Mouse (Mus musculus) limb, embryonic 13.5 days (tissue): ENCODE measurements at regions not wholly inside any gene's neighbourhood (a gene's known extent, or its start where the extent isn't known, plus 50 kb on each side); places are given as distances from the start of the nearest gene placed in this dataset.

Experiments used
- ATAC-seq: fragments of 200-750 bp; cut with Nextera tagmentation; 2 replicates; pipeline ENCODE4 v1.8.0; 2017; ENCODE audit warnings: low read depth, moderate number of reproducible peaks, moderate TSS enrichment; ENCODE audit not compliant: low FRiP score
- H3K27ac ChIP-seq: fragments of 300-500 bp; sonication (generic); 2 replicates; pipeline ENCODE4 v1.5.1; 2015; ENCODE audit warnings: inconsistent platforms, mild to moderate bottlenecking, moderate library complexity
- H3K27me3 ChIP-seq: fragments of 300-500 bp; sonication (generic); 2 replicates; pipeline ENCODE4 v1.6.1; 2015; ENCODE audit warnings: mild to moderate bottlenecking, inconsistent platforms
- H3K36me3 ChIP-seq: fragments of 300-500 bp; sonication (generic); 2 replicates; pipeline ENCODE4 v1.6.1; 2015; ENCODE audit warnings: inconsistent platforms, mild to moderate bottlenecking, moderate library complexity
- H3K4me1 ChIP-seq: fragments of 300-500 bp; sonication (generic); 2 replicates; pipeline ENCODE4 v1.6.1; 2015; ENCODE audit warnings: inconsistent platforms
- H3K4me2 ChIP-seq: fragments of 300-500 bp; sonication (generic); replicated peaks from 2 replicates; pipeline ENCODE4 v1.6.1; 2015; ENCODE audit warnings: inconsistent platforms, mild to moderate bottlenecking, moderate library complexity
- H3K4me3 ChIP-seq: fragments of 300-500 bp; sonication (generic); 2 replicates; pipeline ENCODE4 v1.5.1; 2015; ENCODE audit warnings: moderate library complexity, mild to moderate bottlenecking, inconsistent platforms
- H3K9ac ChIP-seq: fragments of 300-500 bp; sonication (generic); 2 replicates; pipeline ENCODE4 v1.6.1; 2015; ENCODE audit warnings: mild to moderate bottlenecking, inconsistent platforms
- H3K9me3 ChIP-seq: fragments of 300-500 bp; sonication (generic); 2 replicates; pipeline ENCODE4 v1.6.1; 2016; ENCODE audit warnings: inconsistent platforms
- WGBS: fragments of 180-500 bp; shearing (Covaris S2); methylation state at CpG from one replicate; pipeline ENCODE4 v1.1.7; 2015; 5-methylcytosine and 5-hydroxymethylcytosine counted together

GRCm38 (mm10) chr14:25399286-25399685, 59.7 kb upstream of the Zmiz1 start:
- Histone ChIP-seq H3K27ac (no peak overlapping the region; the same call in 1 of the 2 replicates), H3K4me3 (no peak overlapping the region), H3K4me1 (peaks cover 24% of the 10 kb centered on the region), H3K9ac (no peak overlapping the region), H3K4me2 (no peak overlapping the region), H3K27me3 (no peaks in the 10 kb centered on the region), H3K9me3 (no peaks in the 10 kb centered on the region), H3K36me3 (no peaks in the 10 kb centered on the region)
- no peak for ATAC-seq
- WGBS: 81% methylated on average over 3 of the region's 3 CpGs

DNA sequence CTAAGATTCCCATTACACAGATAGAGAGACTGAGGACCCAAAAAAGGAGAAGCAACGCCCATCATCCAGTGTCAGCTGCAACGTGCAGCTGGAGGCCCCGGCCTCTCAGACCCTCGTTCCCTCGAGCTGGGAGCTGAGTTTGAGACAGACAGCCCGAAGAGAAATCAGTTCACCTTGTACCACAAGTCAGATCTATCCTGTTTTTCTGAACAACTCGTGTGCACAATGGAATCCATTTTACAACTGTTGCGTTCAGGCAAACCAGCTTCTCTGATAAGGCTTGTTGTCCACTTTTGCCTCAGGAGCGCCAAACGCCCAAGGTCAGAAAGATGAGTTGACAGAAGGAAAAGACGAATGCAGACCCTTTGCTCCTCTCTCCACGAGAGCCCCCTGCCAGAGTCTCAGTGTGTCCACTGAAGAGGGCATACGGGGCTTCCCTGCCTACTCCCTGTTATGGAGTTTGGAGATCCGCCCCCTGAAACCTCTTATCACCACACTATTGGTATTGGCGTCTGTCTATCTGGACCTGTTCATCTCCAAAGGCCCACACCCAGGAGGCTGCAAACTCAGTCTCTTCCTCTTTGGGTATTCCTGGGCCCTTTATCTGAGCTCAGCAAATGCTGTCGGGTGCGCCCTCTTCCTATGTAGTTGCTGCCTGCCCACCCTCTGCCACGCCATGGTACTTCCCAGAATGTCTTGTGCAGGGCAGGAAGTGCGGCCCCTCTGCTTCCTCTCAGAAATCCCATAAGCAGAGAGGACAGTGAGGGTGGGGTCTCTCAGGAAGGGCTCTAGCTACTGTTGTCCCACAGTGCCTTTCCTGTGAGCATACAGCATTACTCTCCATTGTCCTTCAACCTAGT, 57.7 kb upstream of the Zmiz1 start:
- H3K27ac ChIP-seq: no peak overlapping the region
- no peaks in the 10 kb centered on the region for H3K27me3 ChIP-seq
- 84% methylated on average over 19 of the region's 19 CpGs for WGBS
- H3K36me3 ChIP-seq: no peaks in the 10 kb centered on the region
- no peak overlapping the region for H3K4me3 ChIP-seq
- ATAC-seq: no peak
- H3K4me2 ChIP-seq: no peak overlapping the region
- no peak overlapping the region for H3K9ac ChIP-seq
- H3K9me3 ChIP-seq: no peaks in the 10 kb centered on the region
- peaks cover 32% of the 10 kb centered on the region for H3K4me1 ChIP-seq

- Histone ChIP-seq H3K4me2 (no peak overlapping the region), H3K9me3 (no peaks in the 10 kb centered on the region), H3K4me1 (peaks cover 23% of the 10 kb centered on the region), H3K36me3 (no peaks in the 10 kb centered on the region), H3K9ac (no peak overlapping the region), H3K27me3 (no peaks in the 10 kb centered on the region), H3K27ac (no peak overlapping the region), H3K4me3 (no peak overlapping the region)
- ATAC-seq: no peak
- WGBS: 52% methylated on average over 1 of the region's 1 CpGs
Measured at GRCm38 (mm10) chr14:25402409-25402808, 56.6 kb upstream of the Zmiz1 start.

DNA sequence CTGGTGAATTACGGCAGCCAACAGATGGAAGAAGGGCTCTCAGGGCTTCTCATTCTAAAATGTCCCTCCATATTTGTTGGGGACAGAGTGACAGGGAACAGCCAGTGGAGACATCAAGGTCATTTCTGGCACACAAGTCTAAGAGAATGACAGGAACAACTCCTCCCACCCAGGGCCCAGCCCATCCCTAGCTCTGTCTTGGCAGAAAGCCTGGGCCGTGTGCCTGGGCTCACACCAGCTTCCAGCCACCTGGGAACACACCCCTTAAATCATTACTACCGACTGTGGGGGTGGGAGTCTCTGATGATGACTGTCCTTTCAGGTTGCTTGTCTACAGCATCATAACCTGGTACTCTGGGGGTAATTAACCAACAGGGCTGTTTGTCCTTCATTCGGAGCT, 53.8 kb upstream of the Zmiz1 start:
- ATAC-seq: no peak
- H3K4me2 ChIP-seq: no peak overlapping the region
- H3K4me1 ChIP-seq: peaks cover 14% of the 10 kb centered on the region; the same call in 1 of the 2 replicates
- WGBS: 62% methylated on average over 4 of the region's 4 CpGs
- H3K9ac ChIP-seq: no peak overlapping the region
- H3K4me3 ChIP-seq: no peak overlapping the region
- H3K27me3 ChIP-seq: no peaks in the 10 kb centered on the region
- no peak overlapping the region for H3K27ac ChIP-seq
- no peaks in the 10 kb centered on the region for H3K9me3 ChIP-seq
- no peaks in the 10 kb centered on the region for H3K36me3 ChIP-seq

DNA sequence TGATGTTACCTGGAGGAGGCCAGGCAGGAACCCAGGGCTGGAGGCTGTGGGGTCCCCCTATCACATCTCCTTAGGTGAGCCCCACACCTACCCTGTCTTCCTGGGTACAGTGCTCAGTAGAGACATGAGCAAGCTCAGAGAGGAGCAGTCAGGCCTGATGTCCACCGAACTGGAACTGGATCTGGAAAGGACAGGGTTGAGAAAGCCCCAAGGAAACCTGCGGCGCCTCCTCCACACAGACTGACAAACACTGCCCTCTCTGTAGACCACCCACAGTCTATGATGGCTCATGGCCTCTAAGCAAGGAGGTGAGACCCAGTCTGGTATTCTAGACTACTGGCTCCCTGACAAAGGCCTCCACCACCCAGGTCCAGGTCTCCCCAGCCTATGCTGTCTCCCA, 52.9 kb upstream of the Zmiz1 start:
- 91% methylated on average over 3 of the region's 3 CpGs for WGBS

GRCm38 (mm10) chr14:25406613-25407012, 52.4 kb upstream of the Zmiz1 start:
- 86% methylated on average over 6 of the region's 6 CpGs for WGBS
- H3K9ac ChIP-seq: no peak overlapping the region
- H3K4me1 ChIP-seq: peaks cover 14% of the 10 kb centered on the region; the same call in 1 of the 2 replicates
- no peak overlapping the region for H3K4me3 ChIP-seq
- no peaks in the 10 kb centered on the region for H3K27me3 ChIP-seq
- no peak overlapping the region for H3K4me2 ChIP-seq
- ATAC-seq: no peak
- H3K36me3 ChIP-seq: no peaks in the 10 kb centered on the region
- no peaks in the 10 kb centered on the region for H3K9me3 ChIP-seq
- no peak overlapping the region for H3K27ac ChIP-seq

More for the DNA sequence above, 52.9 kb upstream of the Zmiz1 start:
- H3K9me3 ChIP-seq: no peaks in the 10 kb centered on the region
- H3K4me3 ChIP-seq: no peak overlapping the region
- ATAC-seq: no peak
- H3K36me3 ChIP-seq: no peaks in the 10 kb centered on the region
- H3K27me3 ChIP-seq: no peaks in the 10 kb centered on the region
- no peak overlapping the region for H3K4me2 ChIP-seq
- H3K4me1 ChIP-seq: peaks cover 14% of the 10 kb centered on the region; the same call in 1 of the 2 replicates
- H3K27ac ChIP-seq: no peak overlapping the region
- H3K9ac ChIP-seq: no peak overlapping the region

DNA sequence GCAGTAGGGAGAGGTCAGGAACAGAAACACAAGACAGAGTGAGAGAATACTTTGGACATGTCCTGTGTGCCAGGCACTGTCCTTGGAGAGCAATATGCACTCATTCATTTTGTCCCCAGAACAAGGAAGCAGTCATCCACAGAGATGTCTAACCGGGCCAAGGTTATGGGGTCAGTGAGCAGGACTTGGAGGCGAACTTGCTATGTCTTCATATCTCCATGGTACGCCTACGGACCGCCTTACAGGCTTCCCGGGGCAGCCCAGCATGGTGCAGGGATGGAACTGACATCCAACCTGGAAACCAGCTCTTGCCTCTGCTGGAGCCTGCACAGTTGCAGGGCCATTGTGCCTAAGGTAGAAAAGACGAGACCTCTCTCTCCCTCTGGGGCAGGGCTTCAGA, 51.9 kb upstream of the Zmiz1 start:
- Histone ChIP-seq H3K4me3 (no peak overlapping the region), H3K9me3 (no peaks in the 10 kb centered on the region), H3K9ac (no peak overlapping the region), H3K4me2 (no peak overlapping the region), H3K36me3 (no peaks in the 10 kb centered on the region), H3K27me3 (no peaks in the 10 kb centered on the region), H3K4me1 (peaks cover 14% of the 10 kb centered on the region; the same call in 1 of the 2 replicates), H3K27ac (no peak overlapping the region)
- no peak for ATAC-seq
- 84% methylated on average over 7 of the region's 7 CpGs for WGBS
